Mouse (Mus musculus): ENCODE measurements around the gene Rtn4rl1.
A peak's percentile ranks its signal among the peaks of the same experiment; 100 is the strongest.

DNA sequence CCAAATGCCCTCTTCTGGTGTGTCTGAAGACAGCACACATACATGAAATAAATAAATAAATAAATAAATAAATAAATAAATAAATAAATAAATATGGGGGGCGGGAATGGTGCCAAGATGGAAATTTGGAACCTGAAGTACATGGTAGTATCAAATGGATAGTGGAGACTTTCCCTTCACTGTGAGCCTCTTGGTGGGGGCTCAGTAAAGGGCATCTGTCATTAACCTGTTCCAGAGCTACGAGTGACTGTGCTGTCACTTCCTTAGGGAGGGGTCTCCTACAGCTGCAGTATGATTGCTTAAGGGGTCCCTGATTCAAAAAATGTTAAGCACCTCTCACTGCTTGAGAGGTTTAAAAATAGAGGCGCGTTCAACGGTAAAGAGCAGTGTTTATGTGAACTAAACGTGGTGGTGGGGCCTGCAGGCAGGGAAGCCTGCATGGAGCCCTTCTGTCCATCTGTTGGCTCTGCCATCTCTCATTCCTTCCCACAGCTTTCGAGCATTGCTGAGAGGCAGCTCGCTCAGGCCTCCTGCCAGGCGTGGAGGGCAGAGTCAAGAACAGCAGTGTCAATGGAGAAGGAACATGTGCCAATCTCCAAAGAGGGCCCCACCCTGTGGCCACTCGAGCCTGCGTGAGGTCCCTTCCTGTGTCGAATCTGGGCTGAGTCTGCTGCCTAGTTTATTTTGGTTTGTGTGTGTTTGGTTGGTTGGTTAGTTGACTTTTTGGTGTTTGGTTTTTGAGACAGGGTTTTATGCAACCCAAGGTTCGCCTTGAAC lies 46.8 kb downstream of the Rtn4rl1 start:
- TF ChIP-seq CTCF (IDR thresholded peaks at IDR 0.05) (peak; percentile 55), POLR2A (IDR thresholded peaks at IDR 0.05; ENCODE audit: insufficient read depth, low read depth, low read length) (no peak)

Measured in heart, adult 2 months (tissue).